Mouse (Mus musculus): Measurements from ENCODE around the gene Ereg.

Gene Ereg

GRCm38 (mm10) chr5:91074450-91074950 is at the start of gene Ereg:
Gene Ereg (plus strand): TSS chr5:91074622.
- DNase-seq (ENCODE audit: low spot score), result no peak

GRCm38 (mm10) chr5:91027164-91027563 is 47.3 kb upstream of the Ereg start, which contains the start of gene Epgn:
Gene Epgn (plus strand): TSS chr5:91027464.
- DNase-seq (ENCODE audit: low spot score), result no peak

DNA sequence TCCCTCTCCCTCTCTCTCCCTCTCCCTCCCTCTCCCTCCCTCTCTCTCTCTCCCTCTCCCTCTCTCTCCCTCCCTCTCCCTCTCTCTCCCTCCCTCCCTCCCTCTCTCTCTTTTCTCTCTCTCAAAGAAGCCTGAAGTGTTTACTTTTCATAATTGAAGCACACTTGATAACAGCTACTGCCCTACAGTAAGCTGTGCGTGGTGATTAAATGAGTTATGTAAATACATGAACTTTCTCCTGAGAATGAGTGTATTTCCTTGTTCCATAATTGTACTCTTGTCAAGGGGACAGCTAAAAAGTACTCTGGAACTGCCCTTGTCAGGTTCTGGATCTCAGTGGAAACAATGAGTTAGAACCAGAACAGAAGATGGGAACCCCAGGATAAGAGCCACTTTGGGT is 46.6 kb upstream of the Ereg start:
- DNase-seq (ENCODE audit: low spot score), result no peak

DNA sequence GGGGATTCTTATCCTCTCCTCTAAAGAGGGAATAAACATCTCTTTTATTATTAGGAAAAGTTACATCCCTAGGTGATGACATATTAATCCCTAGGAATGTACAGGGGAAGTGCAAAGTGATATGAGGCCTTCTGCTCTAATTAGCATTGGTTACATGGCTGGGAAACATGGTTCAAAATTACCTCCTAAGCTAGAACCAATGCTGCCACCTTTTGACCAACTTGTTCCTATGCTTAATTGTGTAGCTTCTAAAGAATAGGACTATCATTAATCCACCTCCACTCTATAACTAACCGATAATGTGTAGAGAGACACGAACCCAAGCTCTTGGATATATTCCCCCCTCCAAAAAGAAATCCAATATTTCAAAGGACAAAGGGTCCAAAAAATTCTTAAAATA is 43.8 kb upstream of the Ereg start:
- no peak for DNase-seq (ENCODE audit: low spot score)

- DNase-seq (ENCODE audit: low spot score), result no peak
These were observed 39.1 kb upstream of the Ereg start for GRCm38 (mm10) chr5:91035341-91035740.

DNA sequence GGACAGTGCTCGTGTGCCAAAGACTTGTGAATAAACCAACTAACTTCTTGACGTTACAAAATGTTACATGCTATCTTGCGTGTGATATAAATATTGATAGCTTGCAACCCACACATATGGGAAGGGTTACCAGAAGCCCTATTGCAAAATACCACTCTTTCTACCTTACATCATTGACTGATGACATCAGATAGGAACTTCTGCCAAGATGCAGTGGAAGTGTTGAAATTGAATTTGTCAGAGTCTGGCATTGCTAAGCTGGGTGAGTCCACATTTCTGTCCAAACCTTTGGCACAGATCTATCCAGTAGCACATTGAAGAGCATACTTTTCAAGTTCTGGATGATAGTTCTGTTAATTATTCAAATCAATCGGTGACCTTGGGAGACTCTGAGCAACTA is 37.8 kb upstream of the Ereg start:
- no peak for DNase-seq (ENCODE audit: low spot score)

DNA sequence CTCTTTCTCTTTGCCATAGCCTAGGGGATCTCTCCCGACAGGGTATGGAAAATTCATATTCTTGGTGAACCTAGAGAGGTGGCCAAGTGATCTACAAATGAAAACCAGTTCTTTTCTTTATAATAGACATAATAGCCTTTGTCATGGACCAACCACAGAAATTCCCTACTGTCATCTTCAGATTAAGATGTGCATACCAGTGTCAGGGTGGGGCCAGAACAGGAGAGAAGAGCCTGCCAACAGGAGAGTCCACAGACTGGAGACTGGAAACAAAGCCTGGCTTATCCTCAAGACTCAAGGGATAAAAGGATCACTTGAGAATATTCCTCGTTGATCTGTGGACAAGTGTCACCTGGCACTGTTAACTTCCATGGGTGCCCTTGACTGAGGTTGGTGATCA is 36.7 kb upstream of the Ereg start:
- DNase-seq (ENCODE audit: low spot score), result no peak

- DNase-seq (ENCODE audit: low spot score), result no peak
These were observed 35.9 kb upstream of the Ereg start for GRCm38 (mm10) chr5:91038547-91038946.

DNA sequence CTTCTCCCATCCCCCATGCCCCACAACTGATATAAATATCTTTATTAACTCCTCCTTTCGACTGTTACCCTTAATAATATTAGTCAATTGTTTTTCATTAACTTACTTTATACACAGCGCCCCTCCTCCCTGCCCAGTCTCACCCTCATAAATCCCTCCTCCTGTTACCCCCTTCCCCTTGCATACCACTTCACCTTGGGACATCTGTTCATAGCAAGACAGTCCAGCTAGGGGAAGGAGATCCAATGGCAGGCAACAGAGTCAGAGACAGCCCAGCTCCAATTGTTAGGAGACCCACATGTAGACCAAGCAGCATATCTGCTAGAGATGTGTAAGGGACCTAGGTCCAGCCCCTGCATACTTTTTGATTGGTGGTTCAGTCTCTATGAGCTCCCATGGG is 35.5 kb upstream of the Ereg start:
- no peak for DNase-seq (ENCODE audit: low spot score)

DNA sequence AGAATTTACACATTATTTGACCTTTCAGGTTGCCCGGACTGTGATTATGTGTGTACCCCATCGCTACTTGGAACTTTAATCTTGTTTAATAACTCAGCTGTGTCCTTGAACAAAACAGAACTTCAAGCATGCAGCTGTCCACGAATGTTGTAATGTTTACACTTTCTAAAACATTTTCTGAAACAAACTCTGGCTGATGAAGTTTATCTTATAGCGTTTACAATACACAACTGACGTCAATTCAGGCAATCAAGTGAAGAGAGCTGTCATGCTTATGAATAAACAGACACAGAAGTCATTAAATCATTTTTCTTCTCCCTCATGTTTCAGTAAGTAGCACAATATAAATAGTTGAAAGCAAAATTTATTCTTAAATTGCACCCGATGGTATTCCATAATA is 26.4 kb upstream of the Ereg start:
- DNase-seq (ENCODE audit: low spot score), result no peak

DNA sequence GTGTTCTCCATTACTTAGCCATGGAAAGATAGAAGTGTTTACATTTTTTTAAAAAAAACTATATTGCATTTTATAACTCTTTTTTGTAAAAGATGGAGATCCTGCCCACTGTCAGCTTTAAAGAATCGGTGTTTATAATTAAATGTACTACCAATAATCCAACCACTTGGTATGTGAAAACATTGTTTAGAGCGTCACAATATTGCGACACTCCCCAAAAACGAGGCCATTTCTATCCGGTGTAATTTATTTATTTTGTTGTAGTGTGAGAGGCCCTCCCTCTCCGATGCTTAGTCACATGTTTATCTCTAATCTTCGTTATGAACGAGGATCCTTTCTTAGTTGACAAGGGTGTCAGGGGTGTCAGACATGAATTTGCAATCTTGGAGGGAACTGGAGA is 26.0 kb upstream of the Ereg start:
- no peak for DNase-seq (ENCODE audit: low spot score)

- no peak for DNase-seq (ENCODE audit: low spot score)
These were observed 2.1 kb upstream of the Ereg start for GRCm38 (mm10) chr5:91072340-91072739.

DNA sequence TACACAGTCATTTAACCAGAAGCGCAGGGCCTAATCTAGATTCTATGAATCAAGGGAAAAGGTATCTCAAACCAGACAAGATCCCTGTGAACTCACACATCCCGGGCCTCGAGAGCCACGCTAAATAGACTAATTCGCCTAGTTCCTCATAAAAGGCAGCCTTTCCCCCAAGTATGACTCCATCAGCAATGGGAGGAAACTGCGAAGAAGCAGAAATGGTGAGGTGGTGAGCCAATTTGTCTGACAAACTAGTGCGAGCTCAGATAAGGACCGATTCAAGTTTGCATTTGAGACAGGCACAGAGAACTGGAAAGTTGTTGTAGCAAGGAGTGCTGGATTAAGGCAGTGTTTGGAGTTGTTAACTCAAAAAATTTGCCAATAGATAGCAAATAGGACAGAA is 796 bp upstream of the Ereg start:
- no peak for DNase-seq (ENCODE audit: low spot score)

DNA sequence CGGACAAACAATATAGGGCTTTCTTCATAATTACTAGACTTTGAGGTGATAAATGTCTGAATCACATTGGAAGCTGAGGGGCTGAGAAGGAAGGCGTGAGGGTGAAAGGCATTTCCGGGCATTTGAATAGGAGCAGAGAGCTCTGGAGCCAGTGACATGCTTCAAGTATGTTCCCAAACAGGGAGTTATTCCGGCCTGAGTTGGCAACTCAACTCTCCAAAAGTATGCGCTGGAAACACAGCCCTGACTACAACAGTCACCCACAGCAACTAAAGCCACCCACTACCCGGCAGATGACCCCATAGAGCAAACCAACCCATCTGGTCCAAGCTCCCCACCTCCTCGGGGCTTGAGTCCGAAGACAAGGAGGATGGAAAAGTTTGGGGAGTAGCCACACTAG is 396 bp upstream of the Ereg start:
- DNase-seq (ENCODE audit: low spot score), result no peak

DNA sequence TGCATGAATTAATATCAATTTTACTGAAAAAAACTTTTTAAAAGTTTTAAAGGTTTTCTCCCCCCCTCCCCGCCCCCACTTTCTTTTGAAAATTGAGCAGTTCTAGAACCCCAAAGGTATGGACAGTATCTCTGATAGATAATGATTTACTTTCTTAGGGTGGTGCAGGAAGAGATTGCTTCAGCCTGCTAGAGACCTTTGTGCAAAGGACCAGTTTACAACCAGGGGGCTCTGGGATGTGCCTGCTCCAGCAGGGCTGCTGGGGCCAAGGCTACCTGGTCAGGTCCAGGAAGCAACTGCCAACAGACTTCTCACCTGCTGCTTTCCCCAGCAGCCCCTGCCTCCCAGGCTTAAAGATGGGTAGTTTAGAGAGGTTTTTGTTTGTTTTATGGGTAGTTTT is 599 bp downstream of the Ereg start:
- no peak for DNase-seq (ENCODE audit: low spot score)

- DNase-seq (ENCODE audit: low spot score), result no peak
These were observed 8.6 kb downstream of the Ereg start for GRCm38 (mm10) chr5:91083016-91083415.

DNA sequence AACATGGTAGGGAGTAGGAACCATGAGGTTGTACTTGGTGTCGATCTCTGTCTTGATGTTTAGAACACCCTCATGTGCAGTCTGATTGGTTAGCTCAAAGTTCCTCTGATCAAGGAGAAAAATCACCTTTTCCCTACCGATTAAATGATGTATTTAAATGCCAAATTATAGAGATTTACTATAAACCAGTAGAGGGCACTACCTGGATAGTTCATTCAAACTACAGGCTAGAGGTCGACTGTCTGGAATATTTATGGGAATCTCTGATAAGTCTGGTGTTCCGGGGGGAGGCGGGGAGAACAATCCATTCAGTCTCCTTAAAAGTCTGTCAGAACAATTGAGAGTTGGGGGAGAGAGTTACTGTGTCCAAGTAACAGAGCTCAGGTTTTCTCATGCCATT is 10.9 kb downstream of the Ereg start:
- no peak for DNase-seq (ENCODE audit: low spot score)

- DNase-seq (ENCODE audit: low spot score), result no peak
These were observed 15.9 kb downstream of the Ereg start for GRCm38 (mm10) chr5:91090301-91090700.

DNA sequence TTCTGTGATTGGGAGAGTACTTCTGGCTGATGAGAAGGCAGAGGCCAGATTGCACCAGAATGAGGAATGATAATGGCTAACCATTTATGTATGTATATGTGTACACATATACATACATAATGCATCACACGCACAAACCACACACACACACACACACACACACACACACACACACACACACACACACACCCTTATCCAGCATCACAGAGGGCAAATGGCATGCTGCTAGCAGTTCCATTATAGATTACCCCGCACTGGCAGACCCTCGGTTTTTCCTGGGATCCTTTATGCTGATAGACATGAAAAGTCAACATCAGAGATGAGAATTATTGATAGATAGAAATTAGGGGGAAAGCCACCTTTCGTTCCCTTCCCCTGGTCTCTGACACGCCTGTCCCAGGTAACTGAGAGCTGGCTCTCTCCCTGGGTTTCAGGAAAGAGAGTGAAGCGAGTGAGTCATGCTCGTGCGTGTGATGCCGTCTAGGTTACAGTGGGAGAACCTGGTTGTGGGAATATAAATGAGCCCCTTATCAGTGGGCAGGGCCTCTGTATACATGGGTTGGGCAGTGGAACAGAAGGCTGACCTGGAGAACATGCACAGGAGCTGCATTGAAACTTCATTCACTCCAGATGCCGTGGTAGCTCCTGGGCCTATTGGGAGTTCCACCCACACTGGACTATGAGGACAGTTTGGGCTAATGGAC is 23.6 kb downstream of the Ereg start:
- no peak for DNase-seq (ENCODE audit: low spot score)

DNA sequence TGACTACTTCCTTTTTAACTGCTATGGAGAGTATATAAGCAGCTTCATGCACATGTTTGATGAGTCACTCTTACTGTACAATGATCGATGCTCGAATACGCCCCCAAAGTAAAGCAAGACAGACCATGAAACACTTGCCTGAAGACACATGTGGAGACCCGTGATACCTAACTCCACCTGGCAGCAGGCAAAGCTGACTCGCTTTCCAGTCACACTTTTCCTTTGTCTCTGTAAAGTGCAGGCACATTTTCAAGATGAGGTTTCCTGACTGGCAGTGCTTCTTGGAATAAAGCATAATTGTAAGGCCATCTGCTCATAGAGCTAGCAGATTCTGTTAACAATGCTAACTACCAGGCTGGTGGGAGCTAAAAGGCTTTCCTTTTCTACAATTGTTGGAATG is 27.3 kb downstream of the Ereg start:
- no peak for DNase-seq (ENCODE audit: low spot score)

GRCm38 (mm10) chr5:91103943-91104665 is 29.7 kb downstream of the Ereg start:
- DNase-seq (ENCODE audit: low spot score), result no peak

- DNase-seq (ENCODE audit: low spot score), result no peak
These were observed 31.8 kb downstream of the Ereg start for GRCm38 (mm10) chr5:91106248-91106647.

DNA sequence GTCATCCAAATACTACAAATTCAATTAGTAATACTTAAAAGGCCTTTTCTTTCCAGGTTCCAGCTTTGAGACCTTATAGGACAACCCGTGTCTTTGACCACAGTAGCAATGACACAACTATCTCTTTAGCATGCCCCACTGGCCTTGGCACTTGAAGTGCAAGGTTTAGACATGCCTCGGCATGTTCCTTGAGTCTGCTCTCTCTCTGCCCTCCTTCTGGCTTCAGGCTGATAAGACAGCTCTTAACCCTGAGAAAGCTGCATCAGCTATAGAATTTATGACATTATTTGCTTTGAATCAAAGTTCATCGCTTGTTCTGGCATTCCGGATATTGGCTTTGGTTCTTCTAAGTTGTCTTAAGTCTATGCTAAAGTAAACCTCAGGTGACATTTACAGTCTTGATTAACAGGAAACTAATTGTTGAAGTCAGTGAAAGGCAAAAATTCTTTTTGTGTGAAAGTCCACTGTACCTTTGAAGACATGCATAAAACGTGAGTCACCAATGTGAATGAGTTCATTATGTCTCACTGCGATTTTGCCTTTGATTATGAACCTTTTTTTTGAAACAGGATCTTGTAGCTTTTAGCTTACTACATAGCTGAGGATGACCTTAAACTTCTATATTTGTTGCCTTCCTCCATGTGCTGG is 35.7 kb downstream of the Ereg start:
- DNase-seq (ENCODE audit: low spot score), result no peak

All from T-cell, adult 2 months (primary cell).